Mouse (Mus musculus) T-helper 1 cell (primary cell): ENCODE data around the gene Ap1g1.

Experiments
- in situ Hi-C: fragments of 300-600 bp; cut with MboI, MseI; formaldehyde crosslinking; loops from one replicate; pipeline ENCODE4 v1.15.1; 2025; ENCODE audit warnings: high pct_unique_total_duplicates

Gene Ap1g1

DNA sequence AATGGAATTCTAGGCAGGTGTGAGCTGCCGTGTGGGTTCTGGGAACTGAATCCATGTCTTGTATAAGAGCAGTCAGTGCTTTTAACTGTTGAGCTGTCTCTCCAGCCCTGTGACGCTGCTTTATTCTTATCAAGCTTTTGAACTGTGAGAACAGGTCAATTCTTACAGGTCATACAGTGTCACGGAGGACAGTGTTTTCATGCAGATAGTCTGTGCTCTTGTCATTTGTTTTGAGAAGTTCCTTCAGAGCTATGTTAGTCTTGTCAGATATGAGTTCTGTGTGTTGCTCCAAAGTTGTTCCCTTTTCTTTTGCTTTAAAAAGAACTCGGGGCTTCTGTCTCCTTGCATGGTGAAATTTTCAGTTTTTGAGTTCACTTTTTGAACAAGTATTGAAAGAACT, 2.2 kb downstream of the Ap1g1 start:
- in situ Hi-C loops = loop anchor here (10.0 kb wide), 1 partner anchor 86 kb away; the partner anchor contains the start of gene Ist1

- in situ Hi-C loops = no loop called here
These were observed 12.6 kb downstream of the Ap1g1 start for GRCm38 (mm10) chr8:109790938-109791337.

DNA sequence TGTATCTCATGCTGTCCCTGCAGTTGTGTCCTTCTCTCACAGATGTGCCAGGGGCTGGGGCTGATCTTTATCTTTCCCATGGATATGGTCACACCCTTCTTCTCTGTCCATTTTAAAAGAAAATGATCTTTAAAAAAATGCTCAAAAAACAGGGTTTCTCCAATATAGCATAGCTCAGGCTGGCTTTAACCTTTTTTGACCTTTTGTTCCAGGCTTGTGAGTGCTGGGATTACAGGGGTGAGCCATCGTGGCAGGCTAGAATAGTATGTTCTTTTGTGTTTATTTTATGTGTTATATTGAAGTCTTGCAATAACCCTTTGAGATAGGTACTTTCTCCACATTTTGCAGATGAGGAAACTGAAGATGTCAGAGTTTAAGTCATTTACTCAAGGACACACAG, 16.8 kb downstream of the Ap1g1 start:
- in situ Hi-C loops = no loop called here

DNA sequence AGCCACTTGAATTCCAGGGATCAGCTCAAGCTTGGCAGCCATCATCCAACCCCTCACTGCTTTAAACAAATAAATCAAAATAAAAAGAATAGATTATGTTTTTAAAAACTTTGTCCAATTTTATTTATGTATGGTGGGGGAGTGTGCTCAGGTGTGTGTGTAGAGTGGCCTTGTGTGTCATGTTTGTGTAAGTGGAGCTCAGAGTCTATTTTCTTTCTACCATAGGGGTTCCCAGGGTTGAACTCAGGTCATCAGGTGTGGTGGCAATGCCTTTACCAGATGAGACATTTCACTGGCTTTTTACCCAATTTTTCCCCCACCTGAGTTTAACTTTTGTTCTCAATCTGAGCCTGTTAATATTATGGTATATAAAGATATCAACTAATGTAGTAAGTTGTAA, 20.4 kb downstream of the Ap1g1 start:
- in situ Hi-C loops = no loop called here

GRCm38 (mm10) chr8:109799245-109799644, 20.9 kb downstream of the Ap1g1 start:
- in situ Hi-C loops = no loop called here

DNA sequence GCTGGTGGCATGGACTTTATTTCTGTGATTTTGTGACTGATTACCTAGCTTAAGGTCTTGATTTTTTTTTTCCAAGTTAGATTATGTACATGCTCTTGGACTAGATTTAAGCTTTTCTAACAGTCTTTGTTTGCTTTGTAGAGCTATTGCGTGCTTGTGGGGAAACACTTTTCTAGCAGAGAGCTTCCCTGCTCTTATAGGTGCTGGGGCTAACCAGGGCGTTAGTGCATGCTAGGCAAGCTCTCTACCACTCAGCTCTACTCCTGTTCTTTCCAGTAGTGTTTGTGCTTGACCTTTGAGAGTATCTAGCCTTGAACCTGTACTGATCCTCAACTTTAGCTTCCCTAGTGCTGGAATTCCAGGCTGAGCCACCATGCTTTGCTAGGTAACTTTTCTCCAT, 22.0 kb downstream of the Ap1g1 start:
- in situ Hi-C loops = no loop called here

DNA sequence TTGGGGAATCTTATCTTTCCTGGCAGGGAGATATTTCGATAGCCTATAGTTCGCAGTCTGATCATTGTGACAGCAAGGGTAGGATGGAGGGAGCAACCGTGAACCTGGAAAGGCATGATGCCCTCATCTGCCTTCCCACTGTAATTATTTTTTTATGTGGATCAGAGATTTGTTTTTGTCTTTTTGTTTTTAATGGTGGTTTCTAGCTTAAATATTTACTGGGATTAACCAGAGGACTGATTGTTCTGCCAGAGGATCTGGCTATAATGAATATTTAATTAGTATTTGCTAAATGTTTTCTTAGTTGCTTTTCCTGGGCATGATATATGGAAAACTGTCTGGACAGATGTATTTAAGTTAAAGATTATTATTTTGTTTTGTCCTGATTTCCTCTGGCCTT, 24.9 kb downstream of the Ap1g1 start:
- in situ Hi-C loops = no loop called here

DNA sequence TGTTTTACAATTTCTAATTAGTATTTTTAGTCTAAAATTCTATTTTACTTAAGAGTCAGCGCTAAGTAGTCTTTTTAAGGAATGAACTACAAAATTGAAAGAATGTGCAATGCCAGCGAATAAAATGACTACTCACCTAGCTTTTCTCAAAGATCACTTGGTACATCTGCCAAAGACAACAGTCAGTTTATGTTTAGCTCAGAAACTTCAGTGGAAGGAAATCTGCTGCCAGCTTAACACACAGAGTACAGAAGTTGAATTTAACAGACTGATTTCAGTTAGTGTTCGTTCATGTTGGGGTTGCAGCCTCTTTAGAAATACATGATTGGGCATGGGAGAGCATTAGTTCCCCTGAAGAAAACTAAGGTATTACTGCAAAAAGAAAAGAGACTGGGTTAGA, 25.4 kb downstream of the Ap1g1 start:
- in situ Hi-C loops = no loop called here

DNA sequence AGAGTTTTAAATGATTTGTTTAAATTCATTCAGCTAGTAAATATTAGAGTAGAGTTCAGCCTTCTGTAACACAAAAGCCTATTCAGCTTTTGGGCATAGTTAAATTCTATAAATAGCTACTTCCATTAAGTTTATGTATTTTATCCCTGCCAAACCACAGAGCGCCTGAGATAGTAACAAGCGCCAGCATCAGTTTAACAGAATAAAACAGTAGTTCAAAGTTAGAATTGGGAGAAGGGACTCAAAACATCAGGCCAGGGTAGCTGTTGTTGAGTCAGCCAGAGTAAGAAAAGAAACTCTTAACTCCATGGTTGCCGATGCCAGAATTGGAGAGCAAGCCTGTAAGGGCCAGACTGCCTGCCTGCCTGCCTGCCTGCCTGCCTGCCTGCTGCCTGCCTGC, 28.2 kb downstream of the Ap1g1 start:
- in situ Hi-C loops = no loop called here

- in situ Hi-C loops = no loop called here
These were observed 29.2 kb downstream of the Ap1g1 start for GRCm38 (mm10) chr8:109807401-109808119.

DNA sequence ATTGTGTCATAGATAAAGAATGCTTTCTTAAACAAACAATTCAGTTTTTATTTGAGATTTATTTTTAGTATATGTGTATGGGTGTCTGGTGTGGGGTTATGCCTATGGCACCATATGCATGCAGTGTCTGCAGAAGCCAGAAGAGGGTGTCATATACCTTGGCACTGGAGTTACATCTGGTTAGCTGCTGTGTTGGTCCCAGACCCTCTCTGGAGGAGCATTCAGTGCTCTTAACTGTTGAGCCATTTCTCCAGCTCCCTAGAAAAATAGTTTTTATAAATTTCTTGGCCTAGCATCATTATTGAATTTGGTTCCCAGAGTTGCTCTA, 29.7 kb downstream of the Ap1g1 start:
- in situ Hi-C loops = no loop called here

DNA sequence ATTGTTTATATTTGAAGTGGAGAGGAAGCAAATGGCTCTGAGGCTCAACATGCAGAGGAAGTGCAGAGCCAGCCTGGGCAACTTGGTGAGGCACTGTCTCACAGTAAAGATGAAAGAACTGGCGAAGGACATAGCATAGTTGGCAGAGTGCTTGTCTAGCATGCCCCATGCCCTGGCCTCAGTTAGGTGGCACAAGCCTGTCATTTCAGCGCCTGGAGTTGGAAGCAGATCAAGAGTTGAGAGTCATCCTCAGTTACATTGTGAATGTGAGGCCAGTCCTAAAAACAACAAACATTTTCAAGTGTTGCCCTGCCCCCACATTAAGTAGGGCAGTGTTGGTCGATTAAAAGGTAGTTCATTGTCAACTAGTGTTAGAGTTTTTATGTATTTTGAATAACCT, 32.1 kb downstream of the Ap1g1 start:
- in situ Hi-C loops = loop anchor here (5.0 kb wide), 1 partner anchor 83 kb away; no protein-coding TSS in a partner anchor

DNA sequence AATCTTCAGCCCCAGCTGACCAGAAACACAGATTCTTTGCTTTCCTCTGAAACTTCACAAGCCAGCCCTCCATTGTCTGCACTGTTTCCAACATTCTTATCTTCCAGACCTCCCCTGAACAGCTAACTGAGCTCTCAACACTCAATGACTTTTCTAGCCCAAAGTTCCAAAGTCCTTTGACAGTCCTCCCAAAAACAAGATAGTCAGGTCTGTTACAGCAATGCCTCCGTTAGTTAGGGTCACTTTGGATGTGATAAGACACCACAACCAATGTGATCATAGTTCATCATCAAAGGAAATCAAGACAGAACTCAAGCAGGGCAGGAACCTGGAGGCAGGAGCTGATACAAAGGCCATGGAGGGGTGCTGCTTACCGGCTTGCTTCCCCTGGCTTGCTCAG, 36.9 kb downstream of the Ap1g1 start:
- in situ Hi-C loops = no loop called here

DNA sequence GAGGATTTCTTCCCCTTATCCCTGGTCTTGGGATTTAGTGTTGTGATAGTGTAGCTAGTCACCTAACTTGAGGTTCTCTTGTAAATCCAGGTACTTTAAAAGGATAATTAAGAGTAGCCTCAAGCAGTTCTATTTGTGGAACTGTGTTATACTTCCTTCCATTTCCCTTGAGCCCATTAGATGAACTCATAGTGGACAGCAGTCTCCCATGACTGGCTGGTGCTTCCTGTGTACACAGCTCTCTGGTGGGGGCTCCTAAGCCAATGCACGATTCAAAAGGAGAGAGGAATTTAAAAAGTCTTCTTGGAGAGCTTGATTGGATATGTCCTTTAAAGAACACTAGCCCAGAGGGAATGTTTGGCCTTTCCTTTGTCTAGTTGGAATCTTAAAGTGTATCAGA, 39.6 kb downstream of the Ap1g1 start:
- in situ Hi-C loops = no loop called here

DNA sequence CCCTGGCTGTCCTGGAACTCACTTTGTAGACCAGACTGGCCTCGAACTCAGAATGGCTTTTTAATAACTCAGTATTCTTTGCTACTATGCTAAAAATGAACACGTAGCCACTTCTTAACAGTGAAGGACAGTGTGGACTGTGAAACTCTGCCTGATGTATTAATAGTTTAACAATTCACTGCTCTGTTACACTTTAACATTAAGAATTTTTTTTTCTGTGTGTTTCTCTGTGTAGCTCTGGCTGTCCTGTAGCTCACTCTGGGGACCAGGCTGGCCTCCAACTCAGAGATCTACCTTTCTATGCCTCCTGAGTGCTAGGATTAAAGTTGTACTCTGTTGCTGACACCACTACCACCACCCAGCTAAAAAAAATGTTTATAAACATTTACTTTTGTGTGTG, 45.2 kb downstream of the Ap1g1 start:
- in situ Hi-C loops = no loop called here

DNA sequence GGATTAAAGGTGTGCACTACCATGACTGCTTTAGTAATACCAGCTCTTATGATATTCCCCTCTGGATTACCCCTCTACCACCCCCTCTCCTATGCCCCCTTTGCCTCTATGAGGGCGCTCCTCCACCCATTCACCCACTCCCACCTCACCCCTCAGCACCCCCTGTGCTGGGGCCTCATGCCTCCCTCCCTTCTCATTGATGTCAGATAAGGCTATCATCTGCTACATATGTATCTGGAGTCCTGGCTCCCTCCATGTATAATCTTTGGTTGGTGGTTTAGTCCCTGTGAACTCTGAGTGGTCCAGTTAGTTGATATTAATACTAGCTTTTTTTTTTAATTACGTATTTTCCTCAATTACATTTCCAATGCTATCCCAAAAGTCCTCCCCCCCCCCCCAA, 61.5 kb downstream of the Ap1g1 start:
- in situ Hi-C loops = no loop called here

DNA sequence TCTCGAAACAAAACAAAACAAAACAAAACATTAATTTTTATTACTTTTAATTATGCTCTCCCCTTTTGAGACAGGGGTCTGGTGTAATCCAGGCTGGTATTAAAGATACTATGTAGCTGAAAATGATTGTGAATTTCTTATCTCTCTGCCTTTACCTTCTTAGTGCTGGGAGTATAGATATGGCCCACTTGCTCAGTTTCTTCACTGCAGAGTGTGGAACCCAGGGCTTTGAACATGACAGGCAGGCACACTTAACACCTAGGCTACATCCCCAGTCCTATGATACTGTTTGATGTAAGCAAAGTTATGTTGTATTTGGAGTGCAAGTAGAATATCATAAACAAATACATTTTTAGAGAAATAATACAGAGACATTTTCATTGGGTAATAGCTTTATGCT, 64.1 kb downstream of the Ap1g1 start:
- in situ Hi-C loops = no loop called here

DNA sequence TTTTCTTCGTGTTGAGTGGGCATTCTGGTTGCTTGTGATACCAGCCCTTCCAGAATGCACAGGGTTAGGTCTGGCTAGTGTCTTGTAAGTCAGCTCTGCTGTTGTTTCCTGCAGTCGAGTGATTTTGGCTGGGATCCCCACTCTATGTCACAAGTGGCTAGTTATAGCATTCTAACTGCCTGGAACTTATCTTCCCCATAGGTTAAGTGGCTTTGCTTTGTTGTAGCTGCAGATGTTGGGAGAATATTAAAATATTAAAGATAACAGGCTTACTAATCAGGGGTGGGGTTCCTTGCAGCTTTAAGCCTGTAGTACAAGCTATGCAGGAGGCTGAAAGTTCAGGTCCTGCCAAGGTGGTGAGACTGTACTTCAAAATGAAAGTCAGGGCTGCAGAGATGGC, 69.5 kb downstream of the Ap1g1 start:
- in situ Hi-C loops = no loop called here

- in situ Hi-C loops = no loop called here
These were observed 70.6 kb downstream of the Ap1g1 start for GRCm38 (mm10) chr8:109848981-109849380.

DNA sequence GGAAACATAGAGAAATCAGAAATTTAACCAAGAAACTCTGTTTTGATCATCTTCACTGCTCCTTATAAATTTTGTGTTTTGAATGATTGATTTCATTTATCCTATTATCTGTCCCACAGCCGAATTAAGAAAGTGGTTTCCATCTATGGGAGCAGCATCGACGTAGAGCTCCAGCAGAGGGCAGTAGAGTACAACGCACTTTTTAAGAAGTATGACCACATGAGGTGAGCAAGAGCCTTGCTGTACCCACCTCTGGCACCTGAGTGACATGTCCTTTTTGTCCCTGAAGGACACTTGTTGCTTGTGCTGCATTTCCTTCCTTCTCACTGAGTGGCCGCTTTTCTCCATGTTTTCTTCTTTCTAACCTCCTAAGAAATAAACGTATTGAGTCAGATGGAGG, 75.1 kb downstream of the Ap1g1 start:
- in situ Hi-C loops = loop anchor here (5.0 kb wide), 1 partner anchor 59 kb away; no protein-coding TSS in a partner anchor

GRCm38 (mm10) chr8:109854522-109854921, 76.2 kb downstream of the Ap1g1 start:
- in situ Hi-C loops = loop anchor here (5.0 kb wide), 1 partner anchor 58 kb away; no protein-coding TSS in a partner anchor

- in situ Hi-C loops = no loop called here
These were observed 77.1 kb downstream of the Ap1g1 start for GRCm38 (mm10) chr8:109855451-109855850.

- in situ Hi-C loops = no loop called here
These were observed 85.0 kb downstream of the Ap1g1 start for GRCm38 (mm10) chr8:109863398-109863797.

GRCm38 (mm10) chr8:109864798-109865197, 86.4 kb downstream of the Ap1g1 start:
- in situ Hi-C loops = no loop called here
